Mouse (Mus musculus) adrenal gland, postnatal 25 days (tissue): ENCODE results near the gene Vmac. TPM values are rescaled to one million over a fixed set of nuclear protein-coding genes. Genes with fewer than 3 reads are reported as not detected.

Experiments
- DNase-seq: peaks from one replicate; pipeline ENCODE4 v3.0.0; 2021; ENCODE audit warnings: mixed read lengths
- long read RNA-seq: library from polyadenylated mRNA; stranded (forward); transcript quantifications from one replicate; pipeline ENCODE4 v2.0.0, GENCODE M21; 2021
- total RNA-seq: library from RNA; stranded (reverse); gene quantifications from 2 replicates; pipeline ENCODE4 v1.2.3, GENCODE M21; 2021

Gene Vmac
- 27.1 and 29.1 TPM in 2 replicates for total RNA-seq
- long read RNA-seq, partial matches to known transcripts, result 0 of 15 reads
- long read RNA-seq, other reads (novel, unspliced or antisense), result 7 of 15 reads

- DNase-seq, result peak; percentile 96
Observed at GRCm38 (mm10) chr17:56717363-56718058, at the start of gene Vmac, which contains the start of gene Ndufa11. Gene Vmac (minus strand): TSS chr17:56718022. Gene Ndufa11 (plus strand): TSS chr17:56717767.

- DNase-seq, result no peak
Observed at GRCm38 (mm10) chr17:56766631-56767405, 49.0 kb upstream of the Vmac start.

GRCm38 (mm10) chr17:56765431-56765830, 47.6 kb upstream of the Vmac start:
- no peak for DNase-seq

GRCm38 (mm10) chr17:56764474-56765354, 46.9 kb upstream of the Vmac start, which contains the start of gene Dus3l:
Gene Dus3l (plus strand): TSS chr17:56764757.
- DNase-seq, result peak; percentile 72

- DNase-seq, result no peak
Observed at GRCm38 (mm10) chr17:56763741-56764250, 46.0 kb upstream of the Vmac start.

- no peak for DNase-seq
Observed at GRCm38 (mm10) chr17:56762769-56763731, 45.2 kb upstream of the Vmac start.

GRCm38 (mm10) chr17:56761991-56762410, 44.2 kb upstream of the Vmac start:
- DNase-seq, result peak; percentile 93

- no peak for DNase-seq
Observed at GRCm38 (mm10) chr17:56761077-56761476, 43.3 kb upstream of the Vmac start.

- DNase-seq, result no peak
Observed at GRCm38 (mm10) chr17:56759261-56759660, 41.4 kb upstream of the Vmac start.

GRCm38 (mm10) chr17:56758132-56758531, 40.3 kb upstream of the Vmac start:
- DNase-seq, result peak; percentile 71

GRCm38 (mm10) chr17:56757416-56758123, 39.7 kb upstream of the Vmac start, which contains the start of gene Nrtn:
Gene Nrtn (minus strand): TSS chr17:56757530.
- peak; percentile 94 for DNase-seq

GRCm38 (mm10) chr17:56756703-56757399, 39.0 kb upstream of the Vmac start:
- peak; percentile 53 for DNase-seq

GRCm38 (mm10) chr17:56754271-56755185, 36.7 kb upstream of the Vmac start:
- no peak for DNase-seq

GRCm38 (mm10) chr17:56753452-56753851, 35.6 kb upstream of the Vmac start:
- no peak for DNase-seq

- peak; percentile 55 for DNase-seq
Observed at GRCm38 (mm10) chr17:56751404-56752072, 33.7 kb upstream of the Vmac start.

GRCm38 (mm10) chr17:56744173-56744572, 26.4 kb upstream of the Vmac start:
- DNase-seq, result no peak

GRCm38 (mm10) chr17:56740788-56741160, 23.0 kb upstream of the Vmac start:
- no peak for DNase-seq
